Mouse (Mus musculus) forebrain, embryonic 13.5 days (tissue): Measurements from ENCODE around the gene Stx1b. TPM values are rescaled to one million over a fixed set of nuclear protein-coding genes. Genes with fewer than 3 reads are reported as not detected.
"Not testable (repeated sequence)": the region's sequence is repeated elsewhere in the genome, so short reads cannot be mapped to it uniquely, and the experiment has no call there.

Source experiments
- ATAC-seq: fragments of 200-750 bp; cut with Nextera tagmentation; 2 replicates; pipeline ENCODE4 v1.8.0; 2017
- H3K27ac ChIP-seq: fragments of 300-500 bp; sonication (generic); 2 replicates; pipeline ENCODE4 v1.5.1; 2015; ENCODE audit warnings: inconsistent platforms, mild to moderate bottlenecking, moderate library complexity
- H3K27me3 ChIP-seq: fragments of 300-500 bp; sonication (generic); 2 replicates; pipeline ENCODE4 v1.6.1; 2015; ENCODE audit warnings: mild to moderate bottlenecking, inconsistent platforms
- H3K36me3 ChIP-seq: fragments of 300-500 bp; sonication (generic); 2 replicates; pipeline ENCODE4 v1.6.1; 2015; ENCODE audit warnings: mild to moderate bottlenecking, inconsistent platforms; ENCODE audit not compliant: poor library complexity, severe bottlenecking
- H3K4me1 ChIP-seq: fragments of 300-500 bp; sonication (generic); 2 replicates; pipeline ENCODE4 v1.6.1; 2015; ENCODE audit warnings: inconsistent platforms
- H3K4me2 ChIP-seq: fragments of 300-500 bp; sonication (generic); 2 replicates; pipeline ENCODE4 v1.6.1; 2015; ENCODE audit warnings: inconsistent platforms, mild to moderate bottlenecking, moderate library complexity
- H3K4me3 ChIP-seq: fragments of 300-500 bp; sonication (generic); 2 replicates; pipeline ENCODE4 v1.5.1; 2015; ENCODE audit warnings: mild to moderate bottlenecking, inconsistent platforms
- H3K9ac ChIP-seq: fragments of 300-500 bp; sonication (generic); 2 replicates; pipeline ENCODE4 v1.6.1; 2015; ENCODE audit warnings: mild to moderate bottlenecking, inconsistent platforms
- H3K9me3 ChIP-seq: fragments of 300-500 bp; sonication (generic); replicated peaks from 2 replicates; pipeline ENCODE4 v1.6.1; 2016; ENCODE audit warnings: inconsistent platforms
- WGBS: fragments of 180-500 bp; shearing (Covaris S2); methylation state at CpG from one replicate; pipeline ENCODE4 v1.1.7; 2015; 5-methylcytosine and 5-hydroxymethylcytosine counted together
- polyA plus RNA-seq: library from polyadenylated mRNA; unstranded; fragments of >200 nt; fragmentation: Nextera tagmentation; extraction: Ambion mirVana; gene quantifications from 2 replicates; pipeline ENCODE4 v1.2.1, GENCODE M21; 2015

Stx1b gene
- polyA plus RNA-seq, 1 experiment from 2014 or later = 18.9 TPM

GRCm38 (mm10) chr7:127799738-127800137 lies 24.6 kb downstream of the Stx1b start:
- ATAC-seq = no peak
- Histone ChIP-seq H3K4me1 (0 out of 2 replicates have a peak, but pooled peaks cover 8% of the 10 kb centered on the region), H3K4me3 (no peak overlapping the region), H3K27me3 (no peaks in the 10 kb centered on the region), H3K9me3 (no peaks in the 10 kb centered on the region), H3K4me2 (no peak overlapping the region), H3K9ac (no peak overlapping the region), H3K27ac (0 out of 2 replicates have a peak overlapping the region, but pooled peaks have one; percentile 32), H3K36me3 (peaks cover 75% of the 10 kb centered on the region)
- WGBS = 100% methylated on average over 1 of the region's 1 CpGs

DNA sequence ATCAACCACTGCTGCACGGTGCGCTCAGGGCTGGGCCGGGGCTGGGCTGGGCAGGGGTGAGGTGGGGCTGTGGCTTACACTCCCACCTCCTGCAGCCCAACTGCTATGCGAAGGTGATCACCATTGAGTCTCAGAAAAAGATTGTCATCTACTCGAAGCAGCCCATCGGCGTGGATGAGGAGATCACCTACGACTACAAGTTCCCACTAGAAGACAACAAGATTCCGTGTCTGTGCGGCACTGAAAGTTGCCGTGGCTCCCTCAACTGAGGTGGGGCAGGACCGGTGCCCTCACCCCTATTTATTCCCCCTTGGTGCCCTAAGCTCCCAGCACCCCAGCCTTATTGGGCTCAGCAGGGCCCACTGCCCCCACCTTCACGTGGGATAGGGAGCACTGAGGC lies 25.1 kb downstream of the Stx1b start:
- Histone ChIP-seq H3K27me3 (no peaks in the 10 kb centered on the region), H3K4me2 (no peak overlapping the region), H3K9me3 (no peaks in the 10 kb centered on the region), H3K9ac (no peak overlapping the region), H3K27ac (no peak overlapping the region), H3K4me1 (0 out of 2 replicates have a peak, but pooled peaks cover 8% of the 10 kb centered on the region), H3K4me3 (no peak overlapping the region), H3K36me3 (peaks cover 74% of the 10 kb centered on the region)
- ATAC-seq = no peak
- WGBS = 90% methylated on average over 13 of the region's 13 CpGs

DNA sequence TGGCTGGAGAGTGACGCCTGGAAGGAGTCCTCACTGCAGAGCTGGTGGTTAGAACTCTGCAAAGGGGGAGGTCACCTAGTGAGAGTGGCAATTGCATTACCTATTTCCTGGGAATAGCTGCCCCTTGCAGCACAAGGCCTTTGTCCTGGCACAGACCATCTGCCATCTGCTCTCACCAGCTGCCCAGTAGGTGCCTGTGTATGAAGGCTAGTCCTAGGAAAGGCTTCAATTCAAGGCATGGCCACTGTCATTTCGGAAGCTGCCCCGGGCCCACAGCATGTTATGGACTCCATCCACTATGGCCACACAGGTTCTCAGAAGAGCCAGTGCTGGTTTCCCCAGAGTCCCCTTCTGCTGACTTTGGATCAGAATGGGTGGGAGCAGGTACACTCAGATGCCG lies 25.8 kb downstream of the Stx1b start:
- Histone ChIP-seq H3K4me3 (no peak overlapping the region), H3K36me3 (peaks cover 79% of the 10 kb centered on the region), H3K4me1 (0 out of 2 replicates have a peak, but pooled peaks cover 8% of the 10 kb centered on the region), H3K9ac (no peak overlapping the region), H3K9me3 (no peaks in the 10 kb centered on the region), H3K27ac (no peak overlapping the region), H3K4me2 (no peak overlapping the region), H3K27me3 (no peaks in the 10 kb centered on the region)
- no peak for ATAC-seq
- WGBS = 87% methylated on average over 4 of the region's 4 CpGs

GRCm38 (mm10) chr7:127797076-127797845 lies 27.1 kb downstream of the Stx1b start:
- Histone ChIP-seq H3K27ac (no peak overlapping the region), H3K9ac (no peak overlapping the region), H3K4me2 (no peak overlapping the region), H3K27me3 (no peaks in the 10 kb centered on the region), H3K4me3 (no peak overlapping the region), H3K4me1 (0 out of 2 replicates have a peak, but pooled peaks cover 8% of the 10 kb centered on the region), H3K36me3 (peaks cover 79% of the 10 kb centered on the region), H3K9me3 (no peaks in the 10 kb centered on the region)
- ATAC-seq = no peak
- WGBS = 95% methylated on average over 23 of the region's 23 CpGs

DNA sequence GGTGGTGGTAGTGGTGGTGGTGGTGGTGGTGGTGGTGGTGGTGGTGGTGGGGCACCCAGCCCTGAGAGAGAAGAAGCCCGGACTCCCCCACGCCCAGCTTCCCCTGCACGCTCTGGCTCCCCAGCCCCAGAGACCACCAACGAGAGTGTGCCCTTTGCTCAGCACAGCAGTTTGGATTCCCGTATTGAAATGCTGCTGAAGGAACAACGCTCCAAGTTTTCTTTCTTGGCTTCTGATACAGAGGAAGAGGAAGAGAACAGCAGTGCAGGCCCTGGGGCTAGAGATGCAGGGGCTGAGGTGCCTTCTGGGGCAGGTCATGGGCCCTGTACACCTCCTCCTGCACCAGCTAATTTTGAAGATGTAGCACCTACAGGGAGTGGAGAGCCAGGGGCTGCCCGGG lies 39.0 kb downstream of the Stx1b start, which contains the start of gene Gm49388:
TSS of gene Gm49388 (plus strand) at position 301 of the 400 bp plus-strand sequence.
- Histone ChIP-seq H3K9me3 (no peaks in the 10 kb centered on the region), H3K4me2 (no peak within 1 kb of the TSS), H3K4me3 (no peak within 1 kb of the TSS), H3K27me3 (no peaks in the 10 kb centered on the region), H3K9ac (no peak within 1 kb of the TSS), H3K36me3 (peaks cover 98% of the 10 kb centered on the region), H3K4me1 (no peaks in the 10 kb centered on the region), H3K27ac (no peak within 1 kb of the TSS)
- WGBS = 93% methylated on average over 7 of the region's 7 CpGs
- no peak for ATAC-seq

DNA sequence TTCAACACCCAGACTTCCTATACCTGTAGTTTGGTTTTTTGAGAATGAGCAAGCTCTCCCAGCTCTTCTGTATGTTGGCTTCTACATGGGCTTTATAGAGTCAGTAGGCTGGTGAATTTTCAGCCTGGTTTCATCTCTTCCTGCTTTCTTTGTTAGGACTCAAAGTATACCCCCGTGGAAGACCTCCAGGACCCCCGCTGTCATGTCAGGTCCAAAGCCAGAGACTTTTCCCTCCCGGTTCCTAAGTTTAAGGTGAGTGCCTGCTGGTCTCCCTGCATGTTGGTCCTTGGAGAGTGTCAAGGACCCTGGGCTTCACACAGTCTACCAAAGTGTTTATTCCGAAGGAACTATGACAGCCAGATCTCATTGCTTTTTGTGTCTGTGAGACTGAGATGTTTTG lies 46.0 kb downstream of the Stx1b start:
- Histone ChIP-seq H3K4me1 (peaks cover 18% of the 10 kb centered on the region), H3K9me3 (no peaks in the 10 kb centered on the region), H3K36me3 (peaks cover 47% of the 10 kb centered on the region), H3K4me2 (peak overlapping the region; percentile 92), H3K4me3 (peak overlapping the region; percentile 88), H3K27me3 (no peaks in the 10 kb centered on the region), H3K27ac (no peak overlapping the region), H3K9ac (peak overlapping the region; percentile 90)
- WGBS = 75% methylated on average over 4 of the region's 4 CpGs
- ATAC-seq = no peak

DNA sequence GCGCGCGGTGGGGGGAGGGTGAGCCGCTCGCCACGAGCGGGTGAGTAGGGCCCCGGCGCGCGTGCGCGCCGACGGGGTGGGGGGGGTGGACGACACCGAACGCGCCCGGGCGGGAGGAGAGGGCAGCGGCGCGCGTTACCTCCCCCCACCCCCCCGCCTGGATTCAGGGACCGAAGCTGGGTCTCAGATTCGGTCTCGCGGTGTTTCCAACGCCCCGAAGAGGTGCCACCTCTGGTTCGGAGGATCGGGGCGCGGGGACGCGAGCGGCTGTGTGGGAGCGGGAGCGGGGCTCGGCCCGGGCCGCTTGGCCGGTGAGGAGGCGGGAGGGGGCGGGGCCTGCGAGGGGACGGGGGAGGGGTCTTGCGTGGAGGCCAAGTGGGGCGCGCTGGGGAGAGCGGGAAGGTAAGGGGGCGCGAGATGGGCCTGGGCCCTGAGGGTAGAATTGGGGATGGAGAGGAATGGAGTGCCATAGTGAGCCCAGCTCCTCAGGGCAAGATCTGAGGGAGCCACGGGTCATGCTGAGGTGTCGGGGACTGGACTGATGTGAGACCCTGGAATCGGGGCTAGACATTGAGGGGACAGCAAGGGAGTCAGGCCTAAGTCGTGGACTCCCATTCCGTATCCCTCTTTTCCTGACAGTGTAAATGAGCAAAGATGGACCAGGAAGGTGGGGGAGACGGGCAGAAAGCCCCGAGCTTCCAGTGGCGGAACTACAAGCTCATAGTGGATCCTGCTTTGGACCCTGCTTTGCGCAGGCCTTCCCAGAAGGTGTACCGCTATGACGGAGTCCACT lies 46.7 kb downstream of the Stx1b start:
- Histone ChIP-seq H3K4me1 (peaks cover 18% of the 10 kb centered on the region), H3K27me3 (no peaks in the 10 kb centered on the region), H3K27ac (peak overlapping the region; percentile 97), H3K9ac (peak overlapping the region; percentile 90), H3K4me2 (peak overlapping the region; percentile 92), H3K4me3 (peak overlapping the region; percentile 88), H3K36me3 (peaks cover 42% of the 10 kb centered on the region), H3K9me3 (no peaks in the 10 kb centered on the region)
- ATAC-seq = peak; percentile 28
- 8% methylated on average over 18 of the region's 66 CpGs for WGBS

- peak; percentile 92 for ATAC-seq
- H3K4me2 ChIP-seq = peak overlapping the region; percentile 92
- peak overlapping the region; percentile 88 for H3K4me3 ChIP-seq
- under 1% methylated on average over 38 of the region's 70 CpGs for WGBS
- peaks cover 18% of the 10 kb centered on the region for H3K4me1 ChIP-seq
- no peaks in the 10 kb centered on the region for H3K27me3 ChIP-seq
- no peaks in the 10 kb centered on the region for H3K9me3 ChIP-seq
- peak overlapping the region; percentile 97 for H3K27ac ChIP-seq
- peak overlapping the region; percentile 90 for H3K9ac ChIP-seq
- H3K36me3 ChIP-seq = peaks cover 35% of the 10 kb centered on the region
Observed at GRCm38 (mm10) chr7:127776878-127777473, 47.4 kb downstream of the Stx1b start.

- Histone ChIP-seq H3K36me3 (peaks cover 29% of the 10 kb centered on the region), H3K27ac (peak within 1 kb of the TSS; percentile 97), H3K4me2 (peak within 1 kb of the TSS; percentile 92), H3K9ac (peak within 1 kb of the TSS; percentile 90), H3K4me3 (peak within 1 kb of the TSS; percentile 88), H3K9me3 (no peaks in the 10 kb centered on the region), H3K27me3 (no peaks in the 10 kb centered on the region), H3K4me1 (peaks cover 18% of the 10 kb centered on the region)
- peak; percentile 72 for ATAC-seq
- WGBS = under 1% methylated on average over 23 of the region's 23 CpGs
Observed at GRCm38 (mm10) chr7:127776426-127776825, 47.9 kb downstream of the Stx1b start, which contains the start of gene Setd1a. Gene Setd1a (plus strand): TSS chr7:127776670.

DNA sequence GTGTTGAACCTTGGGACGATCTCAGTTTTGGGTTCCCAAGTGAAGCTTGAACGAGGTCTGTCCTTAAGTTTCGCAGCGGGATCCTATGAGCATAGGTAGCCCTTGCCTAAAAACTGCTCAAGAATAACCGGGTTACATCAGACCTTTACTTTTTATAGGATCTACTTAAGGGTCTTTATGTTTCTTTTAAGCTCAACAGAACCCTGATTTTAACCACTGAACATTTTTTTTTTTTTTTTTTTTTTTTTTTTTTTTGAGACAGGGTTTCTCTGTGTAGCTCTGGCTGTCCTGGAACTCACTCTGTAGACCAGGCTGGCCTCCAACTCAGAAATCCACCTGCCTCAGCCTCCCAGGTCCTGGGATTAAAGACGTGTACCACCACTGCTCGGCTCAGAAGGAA lies 48.5 kb downstream of the Stx1b start:
- ATAC-seq, H3K27me3 ChIP-seq, H3K9me3 ChIP-seq: not testable (repeated sequence)
- H3K36me3 ChIP-seq = peaks cover 23% of the 10 kb centered on the region
- H3K27ac ChIP-seq = peak overlapping the region; percentile 97; the same call in 1 of the 2 replicates
- peak overlapping the region; percentile 90 for H3K9ac ChIP-seq
- 75% methylated on average over 7 of the region's 7 CpGs for WGBS
- H3K4me1 ChIP-seq = peaks cover 23% of the 10 kb centered on the region
- H3K4me3 ChIP-seq = peak overlapping the region; percentile 88
- peak overlapping the region; percentile 92 for H3K4me2 ChIP-seq

DNA sequence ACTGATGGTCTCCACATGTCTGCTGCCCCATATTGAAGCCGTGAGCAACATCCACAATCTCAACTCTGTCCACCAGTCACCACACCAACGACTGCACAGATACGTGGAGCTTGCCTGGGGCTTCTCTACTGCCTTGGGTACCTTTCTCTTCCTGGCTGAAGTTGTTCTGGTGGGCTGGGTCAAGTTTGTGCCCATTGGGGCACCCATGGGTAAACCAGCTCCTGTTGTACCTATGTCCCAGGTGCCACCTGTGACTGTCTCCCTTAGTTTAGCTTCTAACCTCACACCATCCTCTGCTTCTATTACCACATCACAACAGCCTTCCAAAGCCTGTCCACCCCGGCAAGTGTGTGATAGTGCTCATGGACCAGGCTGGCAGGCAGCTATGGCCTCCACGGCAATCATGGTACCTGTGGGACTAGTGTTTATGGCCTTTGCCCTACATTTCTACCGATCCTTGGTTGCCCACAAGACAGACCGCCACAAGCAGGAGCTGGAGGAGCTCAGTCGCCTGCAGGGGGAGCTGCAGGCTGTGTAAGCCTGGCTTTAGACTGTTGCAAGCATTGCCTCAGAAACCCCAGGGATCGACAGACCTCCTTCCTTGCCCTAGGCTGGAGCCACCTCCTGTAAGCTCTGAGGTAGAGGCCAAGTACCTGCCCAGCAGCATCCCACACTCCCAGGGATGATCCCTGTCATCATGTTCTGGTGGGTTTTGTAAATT lies 50.5 kb downstream of the Stx1b start:
- H3K9me3 ChIP-seq = no peaks in the 10 kb centered on the region
- no peak for ATAC-seq
- WGBS = 39% methylated on average over 9 of the region's 9 CpGs
- H3K9ac ChIP-seq = 0 out of 2 replicates have a peak overlapping the region, but pooled peaks have one; percentile 8
- no peaks in the 10 kb centered on the region for H3K27me3 ChIP-seq
- peaks cover 39% of the 10 kb centered on the region for H3K4me1 ChIP-seq
- H3K27ac ChIP-seq = no peak overlapping the region
- H3K4me3 ChIP-seq = no peak overlapping the region
- peaks cover 4% of the 10 kb centered on the region; the same call in 1 of the 2 replicates for H3K36me3 ChIP-seq
- no peak overlapping the region for H3K4me2 ChIP-seq
